Mouse (Mus musculus) testis, adult 2 months (tissue): ENCODE measurements at regions not wholly inside any gene's neighbourhood (a gene's known extent, or its start where the extent isn't known, plus 50 kb on each side); places are given as distances from the start of the nearest gene placed in this dataset.

Experiments used
- H3K27ac ChIP-seq: fragments of 200-500 bp; 2 replicates; pipeline ENCODE4 v1.5.1; 2012; ENCODE audit warnings: low read depth, low read length; ENCODE audit not compliant: control insufficient read depth, insufficient read depth
- H3K27me3 ChIP-seq: fragments of 200-500 bp; 2 replicates; pipeline ENCODE4 v1.6.1; 2012; ENCODE audit warnings: mild to moderate bottlenecking, low read length, moderate library complexity; ENCODE audit not compliant: control insufficient read depth, insufficient read depth
- H3K36me3 ChIP-seq: fragments of 200-500 bp; 2 replicates; pipeline ENCODE4 v1.6.1; 2012; ENCODE audit warnings: mild to moderate bottlenecking, low read length; ENCODE audit not compliant: control insufficient read depth, insufficient read depth
- H3K4me1 ChIP-seq: fragments of 200-500 bp; 2 replicates; pipeline ENCODE4 v1.6.1; 2012; ENCODE audit warnings: low read length; ENCODE audit not compliant: control insufficient read depth, insufficient read depth
- H3K4me3 ChIP-seq: fragments of 200-500 bp; 2 replicates; pipeline ENCODE4 v1.5.1; 2012; ENCODE audit warnings: low read depth, mild to moderate bottlenecking, low read length, moderate library complexity, mixed read lengths; ENCODE audit not compliant: control insufficient read depth
- CTCF ChIP-seq: fragments of 200-500 bp; IDR thresholded peaks from 2 replicates; pipeline ENCODE4 v1.5.1; 2012; ENCODE audit warnings: low read depth, mild to moderate bottlenecking, inconsistent platforms, low read length, moderate library complexity; ENCODE audit not compliant: control insufficient read depth, insufficient read depth, insufficient replicate concordance
- POLR2A ChIP-seq: fragments of 200-500 bp; IDR thresholded peaks from 2 replicates; pipeline ENCODE4 v1.6.1; 2012; ENCODE audit warnings: low read depth, mild to moderate bottlenecking, inconsistent platforms, low read length, moderate library complexity; ENCODE audit not compliant: control insufficient read depth

DNA sequence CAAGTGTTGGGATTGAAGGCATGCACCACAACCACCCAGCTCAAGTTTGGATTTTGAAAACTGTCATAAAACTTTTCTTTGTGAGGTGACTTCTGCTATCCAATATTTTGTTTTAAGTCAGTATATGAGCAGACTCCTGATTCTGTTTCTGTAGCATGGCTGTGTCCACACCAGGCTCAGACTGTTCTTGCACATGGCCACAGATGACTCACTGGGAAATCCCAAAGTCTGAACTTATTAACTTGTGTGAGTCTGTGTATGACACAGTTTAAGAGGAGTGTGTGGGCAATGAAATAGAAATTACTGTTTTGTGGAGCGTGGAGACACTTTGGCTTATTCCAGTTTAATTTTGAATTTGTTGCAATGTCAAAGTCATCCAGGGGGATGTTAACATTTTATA is 179.3 kb upstream of the Sphkap start:
- Histone ChIP-seq H3K27me3 (no peaks in the 10 kb centered on the region), H3K4me1 (no peaks in the 10 kb centered on the region), H3K27ac (no peak overlapping the region), H3K36me3 (no peaks in the 10 kb centered on the region), H3K4me3 (no peak overlapping the region)
- TF ChIP-seq POLR2A = no peak
- TF ChIP-seq CTCF = no peak

DNA sequence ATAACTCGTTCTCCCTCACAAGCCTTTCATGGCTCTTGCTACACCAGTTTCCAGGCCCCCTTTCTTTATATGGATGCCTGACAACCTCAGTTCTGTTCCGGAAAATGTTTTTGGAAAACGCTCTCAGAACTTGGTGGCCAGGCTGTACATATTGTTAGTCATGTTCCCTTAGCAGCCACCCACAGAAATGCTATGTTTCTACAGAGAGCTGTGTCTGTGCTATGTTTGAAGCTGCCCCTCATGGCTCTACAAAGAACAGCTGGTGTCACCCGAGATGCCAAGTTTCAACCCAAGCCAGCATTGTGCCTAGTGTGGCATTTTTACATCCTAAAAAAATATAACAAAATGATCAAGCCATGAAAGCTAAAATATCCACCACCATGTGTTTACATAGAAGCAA is 175.0 kb upstream of the Sphkap start:
- Histone ChIP-seq H3K4me1 (no peaks in the 10 kb centered on the region), H3K27me3 (no peaks in the 10 kb centered on the region), H3K27ac (no peak overlapping the region), H3K36me3 (no peaks in the 10 kb centered on the region), H3K4me3 (no peak overlapping the region)
- TF ChIP-seq CTCF (no peak), POLR2A (no peak)

DNA sequence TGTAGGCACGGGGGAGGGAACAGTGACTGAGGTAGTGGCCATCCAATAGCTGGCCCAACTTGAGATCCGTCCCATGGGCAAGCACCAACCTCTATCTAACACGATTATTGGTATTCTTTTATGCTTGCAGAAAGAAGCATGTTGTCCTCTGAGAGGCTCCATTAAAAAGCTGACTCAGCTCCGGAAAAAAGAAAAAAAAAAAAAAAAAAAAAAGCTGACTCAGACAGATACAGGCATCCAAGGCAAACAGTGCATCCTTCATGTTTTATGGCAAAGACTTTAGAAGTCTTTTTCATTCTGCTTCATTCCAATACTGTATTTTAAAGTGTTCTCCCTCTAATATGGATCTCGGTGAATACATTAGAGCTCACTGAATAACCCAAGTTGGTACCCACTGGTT is 162.0 kb upstream of the Sphkap start:
- H3K27me3 ChIP-seq = no peaks in the 10 kb centered on the region
- no peak overlapping the region for H3K27ac ChIP-seq
- no peak overlapping the region for H3K4me3 ChIP-seq
- TF ChIP-seq POLR2A = no peak
- TF ChIP-seq CTCF = no peak
- H3K4me1 ChIP-seq = no peaks in the 10 kb centered on the region
- no peaks in the 10 kb centered on the region for H3K36me3 ChIP-seq

DNA sequence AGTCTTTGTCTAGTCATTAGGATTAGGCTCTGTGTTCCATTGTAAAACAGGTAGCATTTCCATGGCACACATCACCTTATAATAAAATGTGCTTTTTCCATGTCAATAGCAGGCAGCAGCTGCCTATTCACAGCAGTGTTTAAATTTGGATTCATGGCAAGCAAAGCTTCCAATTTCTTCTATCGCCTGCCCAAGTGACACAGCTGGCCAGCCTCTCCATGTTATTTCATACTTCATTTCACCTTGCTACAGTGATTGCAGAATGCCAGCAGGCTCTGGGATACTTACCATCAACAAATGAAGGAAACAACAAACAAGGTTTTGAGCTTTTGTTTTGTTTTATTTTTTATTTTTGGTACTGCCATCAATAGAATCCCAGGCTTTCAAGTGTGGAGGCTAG is 160.7 kb upstream of the Sphkap start:
- Histone ChIP-seq H3K27ac (no peak overlapping the region), H3K27me3 (no peaks in the 10 kb centered on the region), H3K4me1 (no peaks in the 10 kb centered on the region), H3K36me3 (no peaks in the 10 kb centered on the region), H3K4me3 (no peak overlapping the region)
- no peak for TF ChIP-seq CTCF
- no peak for TF ChIP-seq POLR2A

DNA sequence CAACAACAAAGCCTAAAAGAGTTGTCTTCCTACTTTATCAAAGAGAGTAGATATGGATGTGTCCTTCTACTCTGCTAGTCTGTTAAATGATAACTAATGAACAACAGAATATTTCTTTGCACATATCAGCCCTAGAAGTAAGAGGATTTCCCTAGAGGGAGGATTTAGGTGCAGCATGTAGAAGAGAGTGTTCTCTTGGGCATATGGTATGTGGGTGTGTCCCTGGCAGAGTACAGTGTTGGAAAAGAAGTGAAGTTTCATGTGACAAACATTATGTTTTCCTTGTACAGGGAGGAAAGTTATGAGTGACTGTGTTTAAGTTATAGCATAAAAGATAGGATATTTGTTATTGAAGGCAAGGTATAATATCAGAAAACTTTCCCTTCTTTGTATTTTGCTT is 143.6 kb upstream of the Sphkap start:
- no peaks in the 10 kb centered on the region for H3K27me3 ChIP-seq
- TF ChIP-seq CTCF (no peak), POLR2A (no peak)
- no peak overlapping the region for H3K27ac ChIP-seq
- no peak overlapping the region for H3K4me3 ChIP-seq
- no peaks in the 10 kb centered on the region for H3K4me1 ChIP-seq
- H3K36me3 ChIP-seq = no peaks in the 10 kb centered on the region

DNA sequence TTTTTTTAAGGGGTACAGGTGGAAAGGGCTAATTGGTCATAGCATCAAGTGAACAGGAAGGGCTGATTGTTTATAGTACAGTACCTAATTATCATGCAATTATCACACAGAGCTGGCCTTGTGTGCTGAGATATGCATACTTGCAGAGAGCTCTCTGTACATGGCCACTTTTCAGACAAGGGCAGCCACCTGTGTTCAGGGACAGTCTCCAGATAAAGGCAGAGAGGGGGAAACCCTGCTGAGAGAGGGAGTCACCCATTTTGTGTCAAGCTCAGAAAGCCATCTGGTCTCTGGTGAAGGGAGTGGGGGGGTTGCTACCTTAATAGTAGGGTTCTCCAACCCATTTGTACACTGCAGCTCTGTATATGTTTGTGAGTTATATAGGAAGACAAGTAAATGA is 127.5 kb upstream of the Sphkap start:
- no peaks in the 10 kb centered on the region for H3K4me1 ChIP-seq
- H3K27ac ChIP-seq = no peak overlapping the region
- TF ChIP-seq CTCF (no peak), POLR2A (no peak)
- no peaks in the 10 kb centered on the region for H3K36me3 ChIP-seq
- no peaks in the 10 kb centered on the region for H3K27me3 ChIP-seq
- H3K4me3 ChIP-seq = no peak overlapping the region

DNA sequence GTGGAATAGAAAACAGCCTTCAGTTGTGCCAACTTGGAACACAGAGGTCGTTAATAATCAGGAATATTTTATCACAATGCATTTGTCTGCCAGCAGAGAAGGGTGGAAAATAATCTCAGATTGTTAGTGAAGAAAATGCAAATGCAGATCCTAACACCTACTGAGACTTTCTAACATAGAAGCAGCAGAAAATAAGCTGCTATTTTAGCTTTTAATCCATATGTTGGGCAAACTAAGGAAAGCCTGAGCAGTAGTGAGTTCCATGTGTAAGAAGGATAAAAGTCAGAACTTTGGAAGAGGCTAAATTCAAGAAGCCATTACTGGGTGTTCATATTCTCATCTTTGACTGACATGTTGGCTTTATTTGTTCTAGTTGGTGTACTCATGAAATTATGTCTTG is 119.8 kb upstream of the Sphkap start:
- no peak for TF ChIP-seq POLR2A
- TF ChIP-seq CTCF = no peak
- Histone ChIP-seq H3K4me1 (no peaks in the 10 kb centered on the region), H3K27ac (no peak overlapping the region), H3K36me3 (no peaks in the 10 kb centered on the region), H3K4me3 (no peak overlapping the region), H3K27me3 (no peaks in the 10 kb centered on the region)

DNA sequence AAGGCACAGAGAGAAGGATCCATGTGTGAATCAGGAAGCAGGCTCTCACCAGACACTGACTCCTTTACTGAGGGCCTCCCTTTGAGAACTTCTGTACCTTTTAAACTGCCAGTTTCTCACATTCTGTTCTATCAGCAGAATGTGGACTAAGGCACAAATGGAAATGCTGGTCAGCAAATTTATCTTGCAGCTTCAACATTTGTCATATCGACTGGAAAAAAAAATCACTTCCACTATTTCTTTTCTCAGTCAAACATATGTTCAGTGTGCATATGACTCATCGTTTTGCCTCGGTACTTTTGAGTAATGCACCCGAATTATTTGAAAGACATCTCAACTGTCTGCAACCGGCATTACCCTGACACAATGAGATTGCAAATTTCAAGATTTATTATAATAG is 101.4 kb upstream of the Sphkap start:
- Histone ChIP-seq H3K4me1 (no peaks in the 10 kb centered on the region), H3K36me3 (no peaks in the 10 kb centered on the region), H3K27ac (no peak overlapping the region), H3K4me3 (no peak overlapping the region), H3K27me3 (no peaks in the 10 kb centered on the region)
- TF ChIP-seq CTCF = no peak
- TF ChIP-seq POLR2A = no peak
